Mouse (Mus musculus): Measurements from ENCODE around the gene Adgrl3. TPM values are rescaled to one million over a fixed set of nuclear protein-coding genes. Genes with fewer than 3 reads are reported as not detected.

The Adgrl3 gene
- total and polyA plus RNA-seq, 3 experiments = not detected

DNA sequence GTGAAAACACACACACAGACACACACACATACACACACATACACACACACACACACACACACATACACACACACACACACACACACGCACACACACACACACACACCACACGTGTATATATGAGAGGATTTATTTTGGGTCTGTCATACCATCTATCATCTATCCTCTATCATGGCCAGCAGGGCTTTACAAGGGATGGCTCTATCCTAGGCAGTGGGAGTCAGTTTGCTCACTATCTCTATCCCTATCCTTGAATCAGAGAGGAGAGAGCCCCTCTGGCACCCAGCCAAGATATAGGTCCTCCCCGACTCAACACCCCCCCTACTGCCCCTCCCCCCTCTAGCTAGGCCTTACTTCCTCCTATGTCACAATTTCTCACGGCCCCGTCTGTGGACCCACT, 625.6 kb downstream of the Adgrl3 start:
- H3K4me1 ChIP-seq (ENCODE audit: control insufficient read depth in 1 of 2, insufficient read depth in 2 of 2, low read length in 2 of 2) = no peaks in the 10 kb centered on the region
- TF ChIP-seq ZNF384 (IDR thresholded peaks at IDR 0.05; ENCODE audit: low read depth, low read length) (no peak), ZKSCAN1 (IDR thresholded peaks at IDR 0.05; ENCODE audit: low read depth, low read length) (no peak), USF2 (IDR thresholded peaks at IDR 0.05; ENCODE audit: borderline replicate concordance in 1 of 2, insufficient read depth in 1 of 2, low read depth in 1 of 2, low read length in 2 of 2) (no peak), USF1 (IDR thresholded peaks at IDR 0.05; ENCODE audit: low read depth, low read length) (no peak), MXI1 (IDR thresholded peaks at IDR 0.05; ENCODE audit: low read depth, low read length) (no peak), NRF1 (IDR thresholded peaks at IDR 0.05; ENCODE audit: insufficient read depth, low read depth, low read length, poor library complexity, severe bottlenecking) (no peak), POLR2AphosphoS5 (IDR thresholded peaks at IDR 0.05; ENCODE audit: borderline replicate concordance, low read depth, low read length) (no peak), CTCF (IDR thresholded peaks at IDR 0.05 in 2 of 3, conservative IDR thresholded peaks at IDR 0.05 in 1 of 3; ENCODE audit: control insufficient read depth in 1 of 3, insufficient read depth in 1 of 3, low read depth in 2 of 3, low read length in 3 of 3, poor library complexity in 1 of 3, severe bottlenecking in 1 of 3) (no peak), MAFK (IDR thresholded peaks at IDR 0.05; ENCODE audit: borderline replicate concordance, low read depth, low read length) (no peak), MYC (IDR thresholded peaks at IDR 0.05; ENCODE audit: low read depth, low read length) (no peak), HCFC1 (IDR thresholded peaks at IDR 0.05; ENCODE audit: low read depth, low read length) (no peak), RCOR1 (IDR thresholded peaks at IDR 0.05; ENCODE audit: low read depth, low read length) (no peak)
- no peaks in the 10 kb centered on the region for H3K27me3 ChIP-seq (ENCODE audit: control insufficient read depth in 1 of 2, insufficient read depth in 2 of 2, low read length in 2 of 2)
- H3K9me3 ChIP-seq (replicated peaks; ENCODE audit: insufficient read depth, low read length) = no peaks in the 10 kb centered on the region
- no peaks in the 10 kb centered on the region for H3K36me3 ChIP-seq (ENCODE audit: control insufficient read depth in 1 of 2, insufficient read depth in 2 of 2, low read length in 2 of 2)
- no peak for DNase-seq (ENCODE audit: low read depth, low spot score)
- H3K4me3 ChIP-seq (ENCODE audit: control insufficient read depth in 1 of 2, insufficient read depth in 1 of 2, low read depth in 2 of 2, low read length in 2 of 2) = no peak overlapping the region
- H3K9ac ChIP-seq (ENCODE audit: control insufficient read depth, low read depth, low read length, poor library complexity, severe bottlenecking) = no peak overlapping the region
- no peaks in the 10 kb centered on the region for H3K79me2 ChIP-seq (ENCODE audit: control insufficient read depth, insufficient read depth, low read length, poor library complexity)
- no peak overlapping the region for H3K27ac ChIP-seq (ENCODE audit: control insufficient read depth, low read depth, low read length)

DNA sequence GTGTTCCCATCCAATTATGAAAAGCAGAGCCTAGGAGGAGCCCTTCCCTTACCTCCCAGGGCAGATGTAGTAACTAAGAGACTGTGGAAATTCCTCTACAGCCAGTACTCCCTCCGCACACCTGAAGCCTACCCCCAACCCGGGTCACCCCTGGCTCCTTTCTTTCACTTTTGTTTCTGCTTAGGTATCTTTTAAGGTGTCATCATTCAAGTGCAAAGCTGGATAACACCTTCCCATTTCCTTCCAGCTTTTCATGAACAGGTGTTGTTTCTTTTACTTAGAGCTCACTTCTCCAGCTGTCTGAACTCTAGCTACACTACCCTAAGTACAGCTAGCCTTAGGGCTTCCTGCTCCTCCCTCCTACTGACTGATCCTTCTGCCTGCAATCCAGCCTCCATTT, 634.0 kb downstream of the Adgrl3 start:
- TF ChIP-seq ELF1 (IDR thresholded peaks at IDR 0.05; ENCODE audit: low read depth, low read length) (no peak), TCF12 (IDR thresholded peaks at IDR 0.05; ENCODE audit: low read depth, low read length) (no peak), EP300 (IDR thresholded peaks at IDR 0.05; ENCODE audit: low read depth in 1 of 2, low read length in 2 of 2) (no peak), SMC3 (IDR thresholded peaks at IDR 0.05; ENCODE audit: low read depth, low read length) (no peak), CTCF (IDR thresholded peaks at IDR 0.05 in 2 of 3, conservative IDR thresholded peaks at IDR 0.05 in 1 of 3; ENCODE audit: control insufficient read depth in 1 of 3, insufficient read depth in 1 of 3, low read depth in 2 of 3, low read length in 3 of 3, poor library complexity in 1 of 3, severe bottlenecking in 1 of 3) (no peak), BHLHE40 (IDR thresholded peaks at IDR 0.05; ENCODE audit: borderline replicate concordance, low read depth, low read length) (no peak), CHD2 (IDR thresholded peaks at IDR 0.05; ENCODE audit: low read length) (no peak), USF1 (IDR thresholded peaks at IDR 0.05; ENCODE audit: low read depth, low read length) (no peak), MXI1 (IDR thresholded peaks at IDR 0.05; ENCODE audit: low read depth, low read length) (no peak), TBP (IDR thresholded peaks at IDR 0.05; ENCODE audit: low read depth, low read length) (no peak), MYB (IDR thresholded peaks at IDR 0.05; ENCODE audit: low read depth, low read length) (no peak), TAL1 (IDR thresholded peaks at IDR 0.05; ENCODE audit: low read length) (no peak), MAX (IDR thresholded peaks at IDR 0.05; ENCODE audit: low read length) (no peak), POLR2A (IDR thresholded peaks at IDR 0.05; ENCODE audit: control insufficient read depth in 1 of 2, insufficient read depth in 1 of 2, low read depth in 1 of 2, low read length in 2 of 2, poor library complexity in 1 of 2) (no peak), RAD21 (IDR thresholded peaks at IDR 0.05; ENCODE audit: low read depth, low read length) (no peak)
- Histone ChIP-seq H3K4me1 (ENCODE audit: control insufficient read depth in 1 of 2, insufficient read depth in 2 of 2, low read length in 2 of 2) (no peaks in the 10 kb centered on the region), H3K27ac (ENCODE audit: control insufficient read depth, low read depth, low read length) (no peak overlapping the region), H3K79me2 (ENCODE audit: control insufficient read depth, insufficient read depth, low read length, poor library complexity) (no peaks in the 10 kb centered on the region), H3K36me3 (ENCODE audit: control insufficient read depth in 1 of 2, insufficient read depth in 2 of 2, low read length in 2 of 2) (no peaks in the 10 kb centered on the region), H3K4me3 (ENCODE audit: control insufficient read depth in 1 of 2, insufficient read depth in 1 of 2, low read depth in 2 of 2, low read length in 2 of 2) (no peak overlapping the region), H3K9me3 (replicated peaks; ENCODE audit: insufficient read depth, low read length) (no peaks in the 10 kb centered on the region), H3K9ac (ENCODE audit: control insufficient read depth, low read depth, low read length, poor library complexity, severe bottlenecking) (no peak overlapping the region), H3K27me3 (ENCODE audit: control insufficient read depth in 1 of 2, insufficient read depth in 2 of 2, low read length in 2 of 2) (no peaks in the 10 kb centered on the region)
- DNase-seq (ENCODE audit: low read depth, low spot score) = no peak
